In the genomic region with DNA sequence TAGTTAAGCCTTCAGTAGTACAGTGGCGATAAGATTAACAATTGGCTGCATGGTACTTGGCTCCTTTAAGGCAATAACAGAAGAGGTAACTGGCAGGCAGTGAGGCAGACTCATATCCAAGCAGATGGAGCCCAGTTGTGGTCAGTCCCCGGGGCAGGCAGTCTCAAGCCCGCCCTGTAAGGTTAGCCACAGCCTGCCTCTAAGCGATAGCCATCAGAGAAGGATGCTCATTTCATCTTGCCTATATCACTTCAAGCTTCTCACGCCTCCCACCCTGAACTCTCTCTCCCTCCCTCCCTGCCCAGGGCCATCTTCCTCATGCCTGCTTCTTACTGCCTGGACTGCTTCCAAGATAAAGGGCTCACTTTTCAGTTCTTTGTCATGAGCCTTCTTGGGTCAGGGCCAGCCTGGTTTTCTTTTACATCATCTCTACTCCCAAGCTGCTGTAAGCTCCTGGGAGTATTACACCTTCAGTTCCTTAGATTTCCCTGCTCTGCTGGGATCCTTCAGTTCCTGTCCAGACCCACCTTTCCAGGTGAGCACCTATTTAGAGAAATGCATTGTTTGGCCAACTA, we compare ENCODE assay signal across 8 mouse cellular contexts. TPM values are rescaled to one million over a fixed set of nuclear protein-coding genes. Genes with fewer than 3 reads are reported as not detected.
A peak's percentile ranks its signal among the peaks of the same experiment; 100 is the strongest.
DNase-seq lines count a peak whose midpoint lies in the region; ATAC-seq and TF ChIP-seq lines count a peak whose summit lies in the region.

No protein-coding gene starts in this region.

- 0 out of 2 replicates have a peak overlapping the region, but pooled peaks have one; percentile 7 for H3K4me3 ChIP-seq in forebrain, embryonic 13.5 days
- no peak overlapping the region; the same call in 1 of the 2 replicates for H3K4me3 ChIP-seq in forebrain, embryonic 10.5 days
- no peak overlapping the region for H3K4me3 ChIP-seq in embryonic facial prominence, embryonic 14.5 days (ENCODE audit: low read depth, low read length)
- H3K4me3 ChIP-seq in midbrain, postnatal 0 days (ENCODE audit: low read depth, low read length), result no peak overlapping the region

- no peaks in the 10 kb centered on the region for H3K9me3 ChIP-seq in forebrain, embryonic 13.5 days (replicated peaks)
- H3K9me3 ChIP-seq in forebrain, embryonic 10.5 days, result no peaks in the 10 kb centered on the region
- no peaks in the 10 kb centered on the region for H3K9me3 ChIP-seq in embryonic facial prominence, embryonic 14.5 days (ENCODE audit: control insufficient read depth, low read length)
- no peaks in the 10 kb centered on the region for H3K9me3 ChIP-seq in midbrain, postnatal 0 days (ENCODE audit: low read length)

- TF ChIP-seq CTCF in midbrain, postnatal 0 days (IDR thresholded peaks at IDR 0.05), result no peak

- H3K9ac ChIP-seq in forebrain, embryonic 13.5 days, result peak overlapping the region; percentile 34; the same call in 1 of the 2 replicates
- H3K9ac ChIP-seq in embryonic facial prominence, embryonic 14.5 days (ENCODE audit: low read depth, low read length), result no peak overlapping the region
- H3K9ac ChIP-seq in midbrain, postnatal 0 days (replicated peaks; ENCODE audit: low read length, poor library complexity, severe bottlenecking), result no peak overlapping the region

- ATAC-seq in forebrain, embryonic 13.5 days, result no peak
- peak; percentile 20; the same call in 1 of the 2 replicates for ATAC-seq in embryonic facial prominence, embryonic 14.5 days (ENCODE audit: low read depth)
- ATAC-seq in midbrain, postnatal 0 days (ENCODE audit: low FRiP score), result no peak

- 69% methylated on average over 5 of the region's 5 CpGs for WGBS in forebrain, embryonic 13.5 days
- 87% methylated on average over 5 of the region's 5 CpGs for WGBS in forebrain, embryonic 10.5 days
- 62% methylated on average over 5 of the region's 5 CpGs for WGBS in embryonic facial prominence, embryonic 14.5 days
- 73% methylated on average over 5 of the region's 5 CpGs for WGBS in midbrain, postnatal 0 days

- no peaks in the 10 kb centered on the region for H3K27me3 ChIP-seq in forebrain, embryonic 13.5 days
- no peaks in the 10 kb centered on the region for H3K27me3 ChIP-seq in forebrain, embryonic 10.5 days (ENCODE audit: poor library complexity, severe bottlenecking)
- no peaks in the 10 kb centered on the region for H3K27me3 ChIP-seq in embryonic facial prominence, embryonic 14.5 days (replicated peaks; ENCODE audit: control insufficient read depth, insufficient read depth, low read length)
- no peaks in the 10 kb centered on the region for H3K27me3 ChIP-seq in midbrain, postnatal 0 days (ENCODE audit: insufficient read depth, low read length)

- H3K4me1 ChIP-seq in forebrain, embryonic 13.5 days, result peaks cover 45% of the 10 kb centered on the region
- peaks cover 49% of the 10 kb centered on the region for H3K4me1 ChIP-seq in forebrain, embryonic 10.5 days
- H3K4me1 ChIP-seq in embryonic facial prominence, embryonic 14.5 days (ENCODE audit: control insufficient read depth, insufficient read depth, low read length), result peaks cover 18% of the 10 kb centered on the region
- peaks cover 6% of the 10 kb centered on the region; the same call in 1 of the 2 replicates for H3K4me1 ChIP-seq in midbrain, postnatal 0 days (ENCODE audit: insufficient read depth, low read length)

- peaks cover 40% of the 10 kb centered on the region for H3K36me3 ChIP-seq in forebrain, embryonic 13.5 days (ENCODE audit: poor library complexity, severe bottlenecking)
- peaks cover 63% of the 10 kb centered on the region for H3K36me3 ChIP-seq in forebrain, embryonic 10.5 days (replicated peaks)
- peaks cover 30% of the 10 kb centered on the region for H3K36me3 ChIP-seq in embryonic facial prominence, embryonic 14.5 days (ENCODE audit: control insufficient read depth, insufficient read depth, low read length)
- H3K36me3 ChIP-seq in midbrain, postnatal 0 days (ENCODE audit: insufficient read depth, low read length), result peaks cover 3% of the 10 kb centered on the region; the same call in 1 of the 2 replicates

- H3K4me2 ChIP-seq in forebrain, embryonic 13.5 days, result peak overlapping the region; percentile 80
- H3K4me2 ChIP-seq in embryonic facial prominence, embryonic 14.5 days (ENCODE audit: low read depth, low read length), result no peak overlapping the region
- H3K4me2 ChIP-seq in midbrain, postnatal 0 days (ENCODE audit: low read depth, low read length, poor library complexity, severe bottlenecking), result no peak overlapping the region

- DNase-seq in forebrain, embryonic 10.5 days (ENCODE audit: extremely low spot score, low spot score), result no peak
- peak; percentile 29 for DNase-seq in lung, postnatal 36 days
- no peak for DNase-seq in lung, postnatal 4 days
- peak; percentile 88 for DNase-seq in embryonic facial prominence, embryonic 14.5 days (ENCODE audit: low spot score)
- peak; percentile 40 for DNase-seq in midbrain, postnatal 0 days (ENCODE audit: low spot score)
- DNase-seq in right cerebral cortex, adult 2 months (ENCODE audit: low spot score in 2 of 2), result no peak
- DNase-seq in frontal cortex, adult 2 months (ENCODE audit: extremely low spot score in 1 of 2, low spot score in 1 of 2), result no peak

- peak overlapping the region; percentile 44; the same call in 1 of the 2 replicates for H3K27ac ChIP-seq in forebrain, embryonic 13.5 days
- no peak overlapping the region for H3K27ac ChIP-seq in forebrain, embryonic 10.5 days
- no peak overlapping the region for H3K27ac ChIP-seq in embryonic facial prominence, embryonic 14.5 days (replicated peaks; ENCODE audit: low read depth, low read length)
- H3K27ac ChIP-seq in midbrain, postnatal 0 days (ENCODE audit: low read depth, low read length), result no peak overlapping the region

RNA-seq across cellular contexts. Expression of gene Eid3, which starts 3.2 kb away (rescaled TPM):
- polyA plus RNA-seq in forebrain, embryonic 13.5 days (2015; fragmentation: Nextera tagmentation; extraction: Ambion mirVana), result 0.46 and 0.62 TPM in 2 replicates
- polyA plus RNA-seq in forebrain, embryonic 10.5 days (2016; fragmentation: Nextera tagmentation; extraction: Ambion mirVana), result 0.57 and 0.66 TPM in 2 replicates
- 0.26 and 0.81 TPM in 2 replicates for polyA plus RNA-seq in embryonic facial prominence, embryonic 14.5 days (2014; fragmentation: Nextera tagmentation; extraction: Ambion mirVana)
- total RNA-seq in midbrain, postnatal 0 days (2014; rRNA removed), result 1.9 and 2.0 TPM in 2 replicates
- 0.17 and 0.23 TPM in 2 replicates for polyA plus RNA-seq in midbrain, postnatal 0 days (2015; fragmentation: Nextera tagmentation; extraction: Ambion mirVana)
- 0.42 and 0.69 TPM in 2 replicates for polyA plus RNA-seq in frontal cortex, adult 2 months (2012; rRNA removed)

RNA-seq across cellular contexts. Expression of gene Txnrd1, which starts 29.4 kb away (rescaled TPM):
- 154 and 158 TPM in 2 replicates for polyA plus RNA-seq in forebrain, embryonic 13.5 days (2015; fragmentation: Nextera tagmentation; extraction: Ambion mirVana)
- polyA plus RNA-seq in forebrain, embryonic 10.5 days (2016; fragmentation: Nextera tagmentation; extraction: Ambion mirVana), result 196 and 200 TPM in 2 replicates
- 85.0 and 98.9 TPM in 2 replicates for polyA plus RNA-seq in embryonic facial prominence, embryonic 14.5 days (2014; fragmentation: Nextera tagmentation; extraction: Ambion mirVana)
- total RNA-seq in midbrain, postnatal 0 days (2014; rRNA removed), result 83.2 and 86.4 TPM in 2 replicates
- polyA plus RNA-seq in midbrain, postnatal 0 days (2015; fragmentation: Nextera tagmentation; extraction: Ambion mirVana), result 56.7 and 61.7 TPM in 2 replicates
- polyA plus RNA-seq in frontal cortex, adult 2 months (2012; rRNA removed), result 47.5 and 51.4 TPM in 2 replicates

Comparison
In these comparisons a context has a peak if more than half of its experiments do, and no peak if none do; other contexts are left out.
1. DNase-seq: peak in lung, postnatal 36 days (single experiment), embryonic facial prominence, embryonic 14.5 days (single experiment) and midbrain, postnatal 0 days (single experiment); none in forebrain, embryonic 10.5 days (single experiment), lung, postnatal 4 days (0 of 2), right cerebral cortex, adult 2 months (0 of 2) and frontal cortex, adult 2 months (0 of 2).